Mouse (Mus musculus) embryonic facial prominence, embryonic 15.5 days (tissue): Measurements from ENCODE around the gene Zfp335. TPM values are rescaled to one million over a fixed set of nuclear protein-coding genes. Genes with fewer than 3 reads are reported as not detected.

Experiments used
- ATAC-seq: fragments of 200-750 bp; cut with Nextera tagmentation; 2 replicates; pipeline ENCODE4 v1.8.0; 2017; ENCODE audit warnings: low read depth, moderate TSS enrichment; ENCODE audit not compliant: insufficient number of reproducible peaks, low FRiP score, low TSS enrichment
- H3K27ac ChIP-seq: fragments of 300-500 bp; sonication (generic); replicated peaks from 2 replicates; pipeline ENCODE4 v1.5.1; 2015; ENCODE audit warnings: mild to moderate bottlenecking, inconsistent platforms
- H3K27me3 ChIP-seq: fragments of 300-500 bp; sonication (generic); 2 replicates; pipeline ENCODE4 v1.6.1; 2015; ENCODE audit warnings: inconsistent platforms
- H3K36me3 ChIP-seq: fragments of 300-500 bp; sonication (generic); 2 replicates; pipeline ENCODE4 v1.6.1; 2015; ENCODE audit warnings: mild to moderate bottlenecking, inconsistent platforms
- H3K4me1 ChIP-seq: fragments of 300-500 bp; sonication (generic); 2 replicates; pipeline ENCODE4 v1.6.1; 2015; ENCODE audit warnings: inconsistent platforms
- H3K4me2 ChIP-seq: fragments of 300-500 bp; sonication (generic); replicated peaks from 2 replicates; pipeline ENCODE4 v1.6.1; 2015; ENCODE audit warnings: mild to moderate bottlenecking, inconsistent platforms
- H3K4me3 ChIP-seq: fragments of 300-500 bp; sonication (generic); replicated peaks from 2 replicates; pipeline ENCODE4 v1.5.1; 2015; ENCODE audit warnings: mild to moderate bottlenecking, inconsistent platforms
- H3K9ac ChIP-seq: fragments of 300-500 bp; sonication (generic); 2 replicates; pipeline ENCODE4 v1.6.1; 2015; ENCODE audit warnings: inconsistent platforms
- H3K9me3 ChIP-seq: fragments of 300-500 bp; sonication (generic); replicated peaks from 2 replicates; pipeline ENCODE4 v1.6.1; 2016; ENCODE audit warnings: inconsistent platforms
- WGBS: fragments of 180-500 bp; shearing (Covaris S2); methylation state at CpG from one replicate; pipeline ENCODE4 v1.1.7; 2015; 5-methylcytosine and 5-hydroxymethylcytosine counted together
- polyA plus RNA-seq: library from polyadenylated mRNA; unstranded; fragments of >200 nt; fragmentation: Nextera tagmentation; extraction: Ambion mirVana; gene quantifications from 2 replicates; pipeline ENCODE4 v1.2.1, GENCODE M21; 2015

The Zfp335 gene
- polyA plus RNA-seq, 1 experiment from 2014 or later = 16.0 TPM

GRCm38 (mm10) chr2:164908011-164908410 is 3.5 kb downstream of the Zfp335 start:
- peaks cover 5% of the 10 kb centered on the region for H3K9me3 ChIP-seq
- H3K27me3 ChIP-seq = no peaks in the 10 kb centered on the region
- H3K4me1 ChIP-seq = peaks cover 22% of the 10 kb centered on the region
- WGBS = 95% methylated on average over 5 of the region's 5 CpGs
- H3K4me2 ChIP-seq = no peak overlapping the region
- ATAC-seq = no peak
- H3K36me3 ChIP-seq = peaks cover 59% of the 10 kb centered on the region
- no peak overlapping the region for H3K27ac ChIP-seq
- no peak overlapping the region for H3K9ac ChIP-seq
- no peak overlapping the region for H3K4me3 ChIP-seq

- ATAC-seq = no peak
These were observed 4.0 kb downstream of the Zfp335 start for GRCm38 (mm10) chr2:164907511-164907910.

GRCm38 (mm10) chr2:164906071-164906470 is 5.5 kb downstream of the Zfp335 start:
- peaks cover 16% of the 10 kb centered on the region for H3K4me1 ChIP-seq
- H3K27me3 ChIP-seq = no peaks in the 10 kb centered on the region
- ATAC-seq = no peak
- 98% methylated on average over 4 of the region's 4 CpGs for WGBS
- peaks cover 5% of the 10 kb centered on the region for H3K9me3 ChIP-seq
- peaks cover 78% of the 10 kb centered on the region for H3K36me3 ChIP-seq
- H3K4me2 ChIP-seq = no peak overlapping the region
- no peak overlapping the region for H3K4me3 ChIP-seq
- H3K27ac ChIP-seq = no peak overlapping the region
- H3K9ac ChIP-seq = no peak overlapping the region

More at GRCm38 (mm10) chr2:164907511-164907910, 4.0 kb downstream of the Zfp335 start:
- Histone ChIP-seq H3K27me3 (no peaks in the 10 kb centered on the region), H3K9me3 (peaks cover 5% of the 10 kb centered on the region), H3K4me2 (no peak overlapping the region), H3K36me3 (peaks cover 64% of the 10 kb centered on the region), H3K9ac (no peak overlapping the region), H3K4me1 (peaks cover 21% of the 10 kb centered on the region), H3K4me3 (no peak overlapping the region), H3K27ac (no peak overlapping the region)
- WGBS = 94% methylated on average over 12 of the region's 12 CpGs

GRCm38 (mm10) chr2:164903496-164903895 is 8.1 kb downstream of the Zfp335 start:
- Histone ChIP-seq H3K9me3 (peaks cover 5% of the 10 kb centered on the region), H3K4me2 (no peak overlapping the region), H3K27ac (no peak overlapping the region), H3K4me3 (no peak overlapping the region), H3K4me1 (no peaks in the 10 kb centered on the region), H3K36me3 (peaks cover 97% of the 10 kb centered on the region), H3K27me3 (no peaks in the 10 kb centered on the region), H3K9ac (no peak overlapping the region)
- WGBS = 83% methylated on average over 1 of the region's 1 CpGs
- no peak for ATAC-seq

- Histone ChIP-seq H3K27me3 (no peaks in the 10 kb centered on the region), H3K27ac (no peak overlapping the region), H3K9ac (no peak overlapping the region), H3K9me3 (peaks cover 5% of the 10 kb centered on the region), H3K4me2 (no peak overlapping the region), H3K4me3 (no peak overlapping the region), H3K4me1 (no peaks in the 10 kb centered on the region), H3K36me3 (peaks cover 97% of the 10 kb centered on the region)
- no peak for ATAC-seq
- WGBS = 90% methylated on average over 13 of the region's 13 CpGs
These were observed 10.2 kb downstream of the Zfp335 start for GRCm38 (mm10) chr2:164901380-164901779.

GRCm38 (mm10) chr2:164899723-164900459 is 11.7 kb downstream of the Zfp335 start:
- Histone ChIP-seq H3K36me3 (peaks cover 97% of the 10 kb centered on the region), H3K9me3 (no peaks in the 10 kb centered on the region), H3K4me3 (no peak overlapping the region), H3K4me2 (no peak overlapping the region), H3K4me1 (no peaks in the 10 kb centered on the region), H3K27me3 (no peaks in the 10 kb centered on the region), H3K9ac (no peak overlapping the region), H3K27ac (no peak overlapping the region)
- WGBS = 94% methylated on average over 16 of the region's 16 CpGs
- no peak for ATAC-seq

- Histone ChIP-seq H3K4me2 (no peak overlapping the region), H3K4me1 (no peaks in the 10 kb centered on the region), H3K27me3 (no peaks in the 10 kb centered on the region), H3K36me3 (peaks cover 97% of the 10 kb centered on the region), H3K9me3 (no peaks in the 10 kb centered on the region), H3K4me3 (no peak overlapping the region), H3K27ac (no peak overlapping the region), H3K9ac (no peak overlapping the region)
- 91% methylated on average over 15 of the region's 15 CpGs for WGBS
- ATAC-seq = no peak
These were observed 12.5 kb downstream of the Zfp335 start for GRCm38 (mm10) chr2:164899034-164899433.

- no peaks in the 10 kb centered on the region for H3K27me3 ChIP-seq
- ATAC-seq = no peak
- no peaks in the 10 kb centered on the region for H3K4me1 ChIP-seq
- H3K9ac ChIP-seq = no peak overlapping the region
- H3K9me3 ChIP-seq = no peaks in the 10 kb centered on the region
- no peak overlapping the region for H3K27ac ChIP-seq
- 91% methylated on average over 7 of the region's 7 CpGs for WGBS
- H3K4me3 ChIP-seq = no peak overlapping the region
- H3K36me3 ChIP-seq = peaks cover 100% of the 10 kb centered on the region
- H3K4me2 ChIP-seq = no peak overlapping the region
These were observed 13.5 kb downstream of the Zfp335 start for GRCm38 (mm10) chr2:164898008-164898407.

- 94% methylated on average over 6 of the region's 6 CpGs for WGBS
- Histone ChIP-seq H3K27ac (no peak overlapping the region), H3K4me2 (no peak overlapping the region), H3K4me3 (no peak overlapping the region), H3K4me1 (no peaks in the 10 kb centered on the region), H3K9ac (no peak overlapping the region), H3K9me3 (no peaks in the 10 kb centered on the region), H3K36me3 (peaks cover 100% of the 10 kb centered on the region), H3K27me3 (no peaks in the 10 kb centered on the region)
- ATAC-seq = no peak
These were observed 15.7 kb downstream of the Zfp335 start for GRCm38 (mm10) chr2:164895885-164896284.

GRCm38 (mm10) chr2:164894644-164895043 is 16.9 kb downstream of the Zfp335 start:
- Histone ChIP-seq H3K4me3 (no peak overlapping the region), H3K27me3 (no peaks in the 10 kb centered on the region), H3K36me3 (peaks cover 100% of the 10 kb centered on the region), H3K9me3 (no peaks in the 10 kb centered on the region), H3K4me1 (no peaks in the 10 kb centered on the region), H3K27ac (no peak overlapping the region), H3K9ac (no peak overlapping the region), H3K4me2 (no peak overlapping the region)
- ATAC-seq = no peak
- 63% methylated on average over 1 of the region's 1 CpGs for WGBS

- H3K36me3 ChIP-seq = peaks cover 100% of the 10 kb centered on the region
- no peaks in the 10 kb centered on the region for H3K9me3 ChIP-seq
- no peak for ATAC-seq
- H3K9ac ChIP-seq = no peak overlapping the region
- no peak overlapping the region for H3K4me2 ChIP-seq
- H3K4me1 ChIP-seq = no peaks in the 10 kb centered on the region
- H3K27me3 ChIP-seq = no peaks in the 10 kb centered on the region
- H3K27ac ChIP-seq = no peak overlapping the region
- H3K4me3 ChIP-seq = no peak overlapping the region
- WGBS = 57% methylated on average over 5 of the region's 5 CpGs
These were observed 17.5 kb downstream of the Zfp335 start for GRCm38 (mm10) chr2:164894048-164894447.

GRCm38 (mm10) chr2:164892696-164893216 is 18.8 kb downstream of the Zfp335 start:
- no peak overlapping the region for H3K9ac ChIP-seq
- no peaks in the 10 kb centered on the region for H3K9me3 ChIP-seq
- H3K27me3 ChIP-seq = no peaks in the 10 kb centered on the region
- H3K4me1 ChIP-seq = no peaks in the 10 kb centered on the region
- H3K4me2 ChIP-seq = no peak overlapping the region
- H3K27ac ChIP-seq = no peak overlapping the region
- no peak overlapping the region for H3K4me3 ChIP-seq
- WGBS = 86% methylated on average over 6 of the region's 6 CpGs
- peaks cover 100% of the 10 kb centered on the region for H3K36me3 ChIP-seq
- ATAC-seq = no peak
